Comparison of ENCODE assay signal across 8 mouse cellular contexts in genomic region chr16:95585541-95586310, GRCm38 (mm10). TPM values are rescaled to one million over a fixed set of nuclear protein-coding genes. Genes with fewer than 3 reads are reported as not detected.
DNase-seq lines count a peak whose midpoint lies in the region; ATAC-seq lines count a peak whose summit lies in the region.

No protein-coding gene starts in this region.

- no peak overlapping the region for H3K27ac ChIP-seq in embryonic facial prominence, embryonic 11.5 days (replicated peaks; ENCODE audit: low read depth, low read length)
- peak overlapping the region; percentile 83 for H3K27ac ChIP-seq in limb, embryonic 10.5 days

- peak overlapping the region; percentile 50 for H3K4me3 ChIP-seq in embryonic facial prominence, embryonic 11.5 days (ENCODE audit: low read depth, low read length)
- peak overlapping the region; percentile 74 for H3K4me3 ChIP-seq in limb, embryonic 10.5 days

- H3K36me3 ChIP-seq in embryonic facial prominence, embryonic 11.5 days (replicated peaks; ENCODE audit: control insufficient read depth, insufficient read depth, low read depth, low read length): no peaks in the 10 kb centered on the region
- no peaks in the 10 kb centered on the region for H3K36me3 ChIP-seq in limb, embryonic 10.5 days

- under 1% methylated on average over 35 of the region's 36 CpGs for WGBS in embryonic facial prominence, embryonic 11.5 days
- under 1% methylated on average over 36 of the region's 36 CpGs for WGBS in limb, embryonic 10.5 days

- peak; percentile 94 for ATAC-seq in embryonic facial prominence, embryonic 11.5 days (replicated peaks; ENCODE audit: insufficient number of reproducible peaks, low FRiP score, low TSS enrichment, low read depth)
- ATAC-seq in megakaryocyte-erythroid progenitor cell, adult 5-6 weeks (replicated peaks; ENCODE audit: low FRiP score, low TSS enrichment, poor library complexity, severe bottlenecking): peak; percentile 56
- ATAC-seq in erythroid progenitor cell, adult 5-6 weeks (replicated peaks; ENCODE audit: low FRiP score, poor library complexity, severe bottlenecking): no peak

- DNase-seq in spleen, postnatal 4 days (ENCODE audit: low spot score in 2 of 2): peak; percentile 17 to 69
- DNase-seq in spleen, adult 12 weeks (ENCODE audit: low spot score): no peak
- DNase-seq in embryonic facial prominence, embryonic 11.5 days (ENCODE audit: low spot score): peak; percentile 74
- DNase-seq in heart, postnatal 4 days: peak; percentile 49
- DNase-seq in limb, embryonic 10.5 days (ENCODE audit: low spot score): peak; percentile 81
- peak; percentile 36 for DNase-seq in right cerebral cortex, postnatal 25 days

- H3K27me3 ChIP-seq in embryonic facial prominence, embryonic 11.5 days (ENCODE audit: control insufficient read depth, insufficient read depth, low read length): peaks cover 7% of the 10 kb centered on the region
- peaks cover 50% of the 10 kb centered on the region for H3K27me3 ChIP-seq in limb, embryonic 10.5 days (ENCODE audit: low read depth, poor library complexity, severe bottlenecking)

- H3K4me1 ChIP-seq in embryonic facial prominence, embryonic 11.5 days (ENCODE audit: control insufficient read depth, insufficient read depth, low read length): no peaks in the 10 kb centered on the region; the same call in 1 of the 2 replicates
- peaks cover 71% of the 10 kb centered on the region for H3K4me1 ChIP-seq in limb, embryonic 10.5 days

- H3K9me3 ChIP-seq in embryonic facial prominence, embryonic 11.5 days (replicated peaks; ENCODE audit: control insufficient read depth, low read length): no peaks in the 10 kb centered on the region
- H3K9me3 ChIP-seq in limb, embryonic 10.5 days (replicated peaks): no peaks in the 10 kb centered on the region

- peak overlapping the region; percentile 52 for H3K9ac ChIP-seq in embryonic facial prominence, embryonic 11.5 days (replicated peaks; ENCODE audit: low read length)

- H3K4me2 ChIP-seq in embryonic facial prominence, embryonic 11.5 days (ENCODE audit: low read depth, low read length): peak overlapping the region; percentile 96

RNA-seq across cellular contexts. Expression of gene Erg, which starts 0.7 kb away (rescaled TPM):
- 2.5 and 2.9 TPM in 2 replicates for polyA plus RNA-seq in embryonic facial prominence, embryonic 11.5 days (2014; fragmentation: Nextera tagmentation; extraction: Ambion mirVana)
- total RNA-seq in heart, postnatal 4 days (2021): 10 to 100 TPM; 39.8 to 40.6 TPM
- 6.1 and 6.8 TPM in 2 replicates for polyA plus RNA-seq in limb, embryonic 10.5 days (2016; fragmentation: Nextera tagmentation; extraction: Ambion mirVana)
- 6.8 and 13.7 TPM in 2 replicates for total RNA-seq in megakaryocyte-erythroid progenitor cell, adult 5-6 weeks (2014; fragmentation: Nextera tagmentation)
- total RNA-seq in megakaryocyte-erythroid progenitor cell, adult 5-6 weeks (2017): 10.9 and 35.8 TPM in 2 replicates
- 4.6 and 5.0 TPM in 2 replicates for total RNA-seq in erythroid progenitor cell, adult 5-6 weeks (2015; ENCODE audit: low replicate concordance)
- total RNA-seq in erythroid progenitor cell, adult 5-6 weeks (2017; ENCODE audit: low replicate concordance): 2.4 and 8.1 TPM in 2 replicates
